ENCODE assay signal across 8 mouse cellular contexts in genomic region chr16:91042640-91043039, GRCm38 (mm10). TPM values are rescaled to one million over a fixed set of nuclear protein-coding genes. Genes with fewer than 3 reads are reported as not detected.
DNase-seq lines count a peak whose midpoint lies in the region; ATAC-seq and TF ChIP-seq lines count a peak whose summit lies in the region.

No protein-coding gene starts in this region.

- ATAC-seq in neural tube, embryonic 14.5 days (ENCODE audit: low read depth), result no peak

- H3K4me1 ChIP-seq in liver, adult 2 months (ENCODE audit: control insufficient read depth, insufficient read depth, low read length), result peaks cover 5% of the 10 kb centered on the region; the same call in 1 of the 2 replicates
- H3K4me1 ChIP-seq in embryonic fibroblast, embryonic 13.5 days (ENCODE audit: control insufficient read depth, insufficient read depth, low read length), result no peaks in the 10 kb centered on the region
- H3K4me1 ChIP-seq in limb, embryonic 10.5 days, result peaks cover 15% of the 10 kb centered on the region
- H3K4me1 ChIP-seq in neural tube, embryonic 14.5 days (ENCODE audit: control insufficient read depth, insufficient read depth, low read length), result peaks cover 11% of the 10 kb centered on the region

- no peak overlapping the region for H3K9ac ChIP-seq in liver, adult 2 months (ENCODE audit: low read depth, low read length)
- no peak overlapping the region; the same call in 1 of the 2 replicates for H3K9ac ChIP-seq in neural tube, embryonic 14.5 days (replicated peaks; ENCODE audit: low read depth, low read length)

- peak overlapping the region; percentile 76 for H3K4me2 ChIP-seq in neural tube, embryonic 14.5 days (ENCODE audit: low read depth, low read length)

- H3K36me3 ChIP-seq in liver, adult 2 months (ENCODE audit: control insufficient read depth, insufficient read depth, low read length), result no peaks in the 10 kb centered on the region; the same call in 1 of the 2 replicates
- peaks cover 41% of the 10 kb centered on the region for H3K36me3 ChIP-seq in limb, embryonic 10.5 days
- H3K36me3 ChIP-seq in neural tube, embryonic 14.5 days (ENCODE audit: control insufficient read depth, insufficient read depth, low read length), result peaks cover 3% of the 10 kb centered on the region; the same call in 1 of the 2 replicates

- TF ChIP-seq POLR2A in liver, adult 2 months (IDR thresholded peaks at IDR 0.05; ENCODE audit: extremely low read depth, insufficient read depth, low read length), result no peak
- TF ChIP-seq POLR2A in embryonic fibroblast, embryonic 13.5 days (IDR thresholded peaks at IDR 0.05; ENCODE audit: low read depth, low read length), result no peak

- WGBS in liver, adult 2 months, result 2% methylated on average over 1 of the region's 1 CpGs
- WGBS in limb, embryonic 10.5 days, result 74% methylated on average over 1 of the region's 1 CpGs
- WGBS in neural tube, embryonic 14.5 days, result 71% methylated on average over 1 of the region's 1 CpGs

- H3K79me2 ChIP-seq in liver, adult 2 months (ENCODE audit: control insufficient read depth, insufficient read depth, low read length), result peaks cover 9% of the 10 kb centered on the region; the same call in 1 of the 2 replicates

- peak; percentile 46 for DNase-seq in liver, adult 2 months (ENCODE audit: extremely low read depth, low read depth, low spot score)
- DNase-seq in liver, result no peak
- no peak for DNase-seq in limb, embryonic 10.5 days (ENCODE audit: low spot score)
- DNase-seq in right cerebral cortex, postnatal 36 days (ENCODE audit: low spot score in 2 of 2), result no peak
- DNase-seq in B cell, adult 2 months, result no peak
- DNase-seq in Muller cell, postnatal 12 days (ENCODE audit: inconsistent ontology term), result no peak

- TF ChIP-seq CTCF in liver, adult 2 months (IDR thresholded peaks at IDR 0.05; ENCODE audit: low read depth, low read length), result no peak
- no peak for TF ChIP-seq CTCF in embryonic fibroblast, embryonic 13.5 days (IDR thresholded peaks at IDR 0.05; ENCODE audit: borderline replicate concordance, insufficient read depth, low read length)

- no peak overlapping the region for H3K27ac ChIP-seq in liver, adult 2 months (replicated peaks; ENCODE audit: insufficient read depth, low read depth, low read length)
- no peak overlapping the region for H3K27ac ChIP-seq in embryonic fibroblast, embryonic 13.5 days (ENCODE audit: insufficient read depth, low read length)
- H3K27ac ChIP-seq in limb, embryonic 10.5 days, result no peak overlapping the region
- no peak overlapping the region for H3K27ac ChIP-seq in neural tube, embryonic 14.5 days (ENCODE audit: low read depth, low read length)

- no peak overlapping the region for H3K4me3 ChIP-seq in liver, adult 2 months (ENCODE audit: insufficient read depth, low read depth, low read length)
- H3K4me3 ChIP-seq in embryonic fibroblast, embryonic 13.5 days (ENCODE audit: insufficient read depth, low read length), result peak overlapping the region; percentile 57
- H3K4me3 ChIP-seq in limb, embryonic 10.5 days, result peak overlapping the region; percentile 82
- H3K4me3 ChIP-seq in neural tube, embryonic 14.5 days (ENCODE audit: low read depth, low read length), result peak overlapping the region; percentile 96; the same call in 1 of the 2 replicates

- H3K9me3 ChIP-seq in limb, embryonic 10.5 days (replicated peaks), result no peaks in the 10 kb centered on the region
- H3K9me3 ChIP-seq in neural tube, embryonic 14.5 days (ENCODE audit: control insufficient read depth, low read length), result no peaks in the 10 kb centered on the region

- H3K27me3 ChIP-seq in liver, adult 2 months (ENCODE audit: control insufficient read depth, insufficient read depth, low read length), result no peaks in the 10 kb centered on the region
- no peaks in the 10 kb centered on the region for H3K27me3 ChIP-seq in limb, embryonic 10.5 days (ENCODE audit: low read depth, poor library complexity, severe bottlenecking)
- H3K27me3 ChIP-seq in neural tube, embryonic 14.5 days (ENCODE audit: control insufficient read depth, insufficient read depth, low read length), result no peaks in the 10 kb centered on the region

RNA-seq across cellular contexts. Expression of gene Paxbp1, which starts 1.7 kb away (rescaled TPM):
- 24.1 and 26.1 TPM in 2 replicates for total RNA-seq in liver, adult 2 months (2014; rRNA removed)
- 4.8 and 8.1 TPM in 2 replicates for polyA plus RNA-seq in liver, adult 2 months (2012; rRNA removed)
- polyA plus RNA-seq in embryonic fibroblast, embryonic 13.5 days (2011; ENCODE audit: insufficient read length, low read depth, missing spikeins), result 60.7 and 90.4 TPM in 2 replicates
- 60.0 and 76.1 TPM in 2 replicates for polyA plus RNA-seq in limb, embryonic 10.5 days (2016; fragmentation: Nextera tagmentation; extraction: Ambion mirVana)
- polyA plus RNA-seq in neural tube, embryonic 14.5 days (2014; fragmentation: Nextera tagmentation; extraction: Ambion mirVana), result 89.2 and 96.1 TPM in 2 replicates

RNA-seq across cellular contexts. Expression of gene Synj1, which starts 31.5 kb away (rescaled TPM):
- total RNA-seq in liver, adult 2 months (2014; rRNA removed), result 7.5 and 8.1 TPM in 2 replicates
- polyA plus RNA-seq in liver, adult 2 months (2012; rRNA removed), result 6.2 and 6.6 TPM in 2 replicates
- polyA plus RNA-seq in embryonic fibroblast, embryonic 13.5 days (2011; ENCODE audit: insufficient read length, low read depth, missing spikeins), result 20.0 and 22.7 TPM in 2 replicates
- 8.7 and 9.6 TPM in 2 replicates for polyA plus RNA-seq in limb, embryonic 10.5 days (2016; fragmentation: Nextera tagmentation; extraction: Ambion mirVana)
- polyA plus RNA-seq in neural tube, embryonic 14.5 days (2014; fragmentation: Nextera tagmentation; extraction: Ambion mirVana), result 62.7 and 72.0 TPM in 2 replicates

RNA-seq across cellular contexts. Expression of gene 4932438H23Rik, which starts 52.3 kb away (rescaled TPM):
- not detected in 2 replicates for total RNA-seq in liver, adult 2 months (2014; rRNA removed)
- not detected in 2 replicates for polyA plus RNA-seq in liver, adult 2 months (2012; rRNA removed)
- 0.27 TPM in 1 of 2 replicates, not detected in the other for polyA plus RNA-seq in embryonic fibroblast, embryonic 13.5 days (2011; ENCODE audit: insufficient read length, low read depth, missing spikeins)
- polyA plus RNA-seq in limb, embryonic 10.5 days (2016; fragmentation: Nextera tagmentation; extraction: Ambion mirVana), result not detected in 2 replicates
- 0.37 and 0.41 TPM in 2 replicates for polyA plus RNA-seq in neural tube, embryonic 14.5 days (2014; fragmentation: Nextera tagmentation; extraction: Ambion mirVana)
